Mouse (Mus musculus) hindbrain, postnatal 0 days (tissue): Measurements from ENCODE around the gene Kansl3. TPM values are rescaled to one million over a fixed set of nuclear protein-coding genes. Genes with fewer than 3 reads are reported as not detected.
A peak's percentile ranks its signal among the peaks of the same experiment; 100 is the strongest.

Experiments
- ATAC-seq: fragments of 200-750 bp; cut with Nextera tagmentation; 2 replicates; pipeline ENCODE4 v1.8.0; 2017; ENCODE audit warnings: mild to moderate bottlenecking, moderate TSS enrichment, moderate library complexity
- DNase-seq: peaks from one replicate; pipeline ENCODE4 v3.0.0-alpha.2; 2015; ENCODE audit warnings: low spot score
- H3K27ac ChIP-seq: fragments of 300-500 bp; sonication (generic); 2 replicates; pipeline ENCODE4 v1.5.1; 2014; ENCODE audit warnings: mild to moderate bottlenecking
- H3K27me3 ChIP-seq: fragments of 300-500 bp; sonication (generic); 2 replicates; pipeline ENCODE4 v1.6.1; 2014; ENCODE audit warnings: low read length, mixed read lengths; ENCODE audit not compliant: insufficient read depth
- H3K36me3 ChIP-seq: fragments of 300-500 bp; sonication (generic); 2 replicates; pipeline ENCODE4 v1.6.1; 2014; ENCODE audit warnings: low read length, mixed read lengths; ENCODE audit not compliant: insufficient read depth
- H3K4me1 ChIP-seq: fragments of 300-500 bp; sonication (generic); 2 replicates; pipeline ENCODE4 v1.6.1; 2014; ENCODE audit warnings: antibody characterized with exemption, low read length, mixed read lengths; ENCODE audit not compliant: insufficient read depth
- H3K4me2 ChIP-seq: fragments of 300-500 bp; sonication (generic); 2 replicates; pipeline ENCODE4 v1.6.1; 2014; ENCODE audit warnings: low read depth, mild to moderate bottlenecking, low read length, moderate library complexity, mixed read lengths
- H3K4me3 ChIP-seq: fragments of 300-500 bp; sonication (generic); 2 replicates; pipeline ENCODE4 v1.5.1; 2014; ENCODE audit warnings: low read length
- H3K9ac ChIP-seq: fragments of 300-500 bp; sonication (generic); replicated peaks from 2 replicates; pipeline ENCODE4 v1.6.1; 2014; ENCODE audit warnings: mild to moderate bottlenecking, low read length, moderate library complexity, mixed read lengths
- H3K9me3 ChIP-seq: fragments of 300-500 bp; sonication (generic); 2 replicates; pipeline ENCODE4 v1.6.1; 2016; ENCODE audit warnings: low read length, mixed read lengths
- CTCF ChIP-seq: IDR thresholded peaks from 2 replicates; pipeline ENCODE4 v1.5.1; 2016; ENCODE audit warnings: antibody characterized with exemption, control low read depth, low read depth
- WGBS: fragments of 180-500 bp; shearing (Covaris S2); extraction: QIAGEN DNeasy Blood & Tissue Kit; methylation state at CpG from one replicate; pipeline ENCODE4 v1.1.7; 2014; 5-methylcytosine and 5-hydroxymethylcytosine counted together
- polyA plus RNA-seq: library from polyadenylated mRNA; unstranded; fragments of >200 nt; fragmentation: Nextera tagmentation; extraction: Ambion mirVana; gene quantifications from 2 replicates; pipeline ENCODE4 v1.2.1, GENCODE M21; 2015
- total RNA-seq: library from RNA; depleted of rRNA; stranded (reverse); fragments of >200 nt; gene quantifications from 2 replicates; pipeline ENCODE4 v1.2.3, GENCODE M21; 2014; rRNA removed

Gene Kansl3
- 60.0 and 60.4 TPM in 2 replicates for total RNA-seq
- polyA plus RNA-seq = 29.6 and 31.5 TPM in 2 replicates

DNA sequence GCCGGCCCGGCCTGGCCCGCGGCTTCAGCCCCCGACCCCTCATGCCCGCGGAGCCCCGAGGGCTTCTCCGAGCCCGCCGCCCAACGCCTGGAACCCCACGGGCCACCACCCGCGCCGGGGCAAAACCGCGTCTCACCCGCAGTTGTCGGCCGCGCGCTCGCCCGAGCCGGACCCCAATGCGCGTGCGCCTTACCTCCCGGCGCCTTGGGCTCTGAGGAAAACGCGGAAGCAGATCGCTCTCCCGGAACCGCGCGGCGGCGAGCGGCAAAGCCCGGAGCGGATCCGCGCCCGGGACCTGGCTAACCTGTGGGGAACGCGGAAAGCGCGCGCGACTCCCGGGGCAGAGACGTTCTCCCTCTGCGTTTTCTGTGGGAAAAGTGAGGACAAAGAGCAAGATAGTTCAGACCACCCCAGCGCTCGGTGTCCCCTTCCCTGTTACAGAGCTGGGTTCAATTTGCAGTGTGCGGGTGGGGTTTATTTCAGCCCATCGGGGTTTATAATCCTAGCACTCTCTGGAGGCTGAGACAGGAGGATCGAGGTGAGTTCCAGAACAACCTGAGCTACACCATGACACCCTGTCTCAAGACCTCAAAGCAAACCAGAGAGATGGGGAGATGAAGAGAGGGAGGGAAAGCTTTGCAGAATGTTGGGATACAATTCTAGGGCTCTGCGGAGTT, at the start of gene Kansl3:
TSS of gene Kansl3 (minus strand) at position 213 of the 677 bp plus-strand sequence.
- peak within 1 kb of the TSS; percentile 76 for H3K27ac ChIP-seq
- peak within 1 kb of the TSS; percentile 95 for H3K4me3 ChIP-seq
- H3K27me3 ChIP-seq = no peaks in the 10 kb centered on the region
- WGBS = 4% methylated on average over 61 of the region's 61 CpGs
- H3K9me3 ChIP-seq = no peaks in the 10 kb centered on the region
- no peak for TF ChIP-seq CTCF
- ATAC-seq (peak; percentile 91), DNase-seq (peak; percentile 96)
- H3K4me2 ChIP-seq = peak within 1 kb of the TSS; percentile 85
- peaks cover 6% of the 10 kb centered on the region; the same call in 1 of the 2 replicates for H3K4me1 ChIP-seq
- H3K36me3 ChIP-seq = peaks cover 5% of the 10 kb centered on the region; the same call in 1 of the 2 replicates
- peak within 1 kb of the TSS; percentile 95 for H3K9ac ChIP-seq

DNA sequence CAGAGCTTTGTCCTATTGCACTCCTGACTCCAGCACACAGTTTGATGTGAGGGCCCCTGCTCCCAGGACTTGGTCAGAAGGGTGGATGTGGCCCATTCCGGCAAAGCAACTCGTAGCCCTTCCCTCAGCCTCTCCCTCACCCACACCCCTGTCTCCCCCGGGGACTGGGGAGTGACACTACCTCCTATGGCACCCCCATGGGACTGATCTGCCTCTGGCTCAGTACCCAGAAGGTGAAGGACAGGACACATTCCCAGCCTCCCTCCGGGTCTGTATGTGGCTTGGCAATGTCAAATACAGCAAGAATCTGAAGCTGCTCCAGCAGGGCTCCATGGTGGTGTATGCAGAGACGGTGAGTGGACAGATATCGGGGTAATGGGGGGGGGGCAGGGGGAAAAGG, 35.5 kb upstream of the Kansl3 start:
- WGBS = 80% methylated on average over 6 of the region's 6 CpGs
- ATAC-seq = no peak
- no peak overlapping the region for H3K27ac ChIP-seq
- peaks cover 7% of the 10 kb centered on the region; the same call in 1 of the 2 replicates for H3K4me1 ChIP-seq
- H3K9me3 ChIP-seq = no peaks in the 10 kb centered on the region
- TF ChIP-seq CTCF = no peak
- H3K36me3 ChIP-seq = no peaks in the 10 kb centered on the region
- H3K27me3 ChIP-seq = no peaks in the 10 kb centered on the region
- H3K4me2 ChIP-seq = no peak overlapping the region
- DNase-seq = no peak
- no peak overlapping the region for H3K4me3 ChIP-seq
- H3K9ac ChIP-seq = no peak overlapping the region

DNA sequence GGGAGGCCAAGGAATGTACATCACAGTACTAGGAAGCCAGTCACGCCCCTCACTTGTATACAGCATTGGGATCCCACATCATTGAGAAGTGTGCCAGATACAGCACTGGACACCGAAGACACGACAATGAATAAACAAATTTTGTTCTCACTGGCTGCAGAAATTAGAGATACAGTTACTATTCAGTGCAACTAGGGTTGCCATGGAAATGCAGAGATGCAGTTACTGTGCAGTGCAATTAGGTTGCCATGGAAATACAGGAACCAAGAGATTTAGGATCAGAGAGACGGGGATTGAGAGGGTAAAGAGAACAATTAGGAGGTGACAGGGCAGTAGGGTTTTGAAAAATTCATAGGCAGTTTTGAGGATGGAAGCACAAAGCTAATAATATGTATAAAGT, 32.5 kb upstream of the Kansl3 start:
- Histone ChIP-seq H3K4me1 (peaks cover 7% of the 10 kb centered on the region; the same call in 1 of the 2 replicates), H3K4me2 (no peak overlapping the region), H3K27ac (peak overlapping the region; percentile 60; the same call in 1 of the 2 replicates), H3K9ac (no peak overlapping the region), H3K27me3 (no peaks in the 10 kb centered on the region), H3K4me3 (no peak overlapping the region), H3K9me3 (no peaks in the 10 kb centered on the region), H3K36me3 (no peaks in the 10 kb centered on the region)
- TF ChIP-seq CTCF = no peak
- 32% methylated on average over 4 of the region's 4 CpGs for WGBS
- peak; percentile 73 for DNase-seq
- ATAC-seq = peak; percentile 84

DNA sequence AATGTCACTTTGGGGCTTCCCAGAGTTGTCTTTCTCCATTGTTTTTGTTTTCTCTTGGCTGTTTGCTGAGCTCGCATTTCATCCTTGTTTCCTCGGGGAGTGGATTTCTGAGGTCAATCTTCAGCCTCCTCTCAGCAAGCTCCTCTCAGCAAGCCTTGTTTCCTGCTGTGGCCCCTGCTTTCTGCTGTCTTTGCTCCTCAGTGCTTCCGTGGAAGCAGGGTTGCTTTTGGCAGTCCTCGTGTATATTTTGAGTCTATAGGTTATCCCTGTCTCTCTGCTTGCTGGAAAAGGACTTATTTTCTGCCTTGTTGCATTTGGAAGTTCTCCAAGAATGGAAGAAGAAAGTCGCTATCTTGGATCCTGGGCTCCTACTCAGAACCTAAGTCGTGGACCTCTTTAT, 28.1 kb upstream of the Kansl3 start:
- Histone ChIP-seq H3K36me3 (no peaks in the 10 kb centered on the region), H3K27ac (no peak overlapping the region), H3K4me2 (no peak overlapping the region), H3K9me3 (no peaks in the 10 kb centered on the region), H3K27me3 (no peaks in the 10 kb centered on the region), H3K9ac (no peak overlapping the region), H3K4me1 (peaks cover 7% of the 10 kb centered on the region; the same call in 1 of the 2 replicates), H3K4me3 (no peak overlapping the region)
- DNase-seq (no peak), ATAC-seq (no peak)
- WGBS = 21% methylated on average over 6 of the region's 6 CpGs
- no peak for TF ChIP-seq CTCF

DNA sequence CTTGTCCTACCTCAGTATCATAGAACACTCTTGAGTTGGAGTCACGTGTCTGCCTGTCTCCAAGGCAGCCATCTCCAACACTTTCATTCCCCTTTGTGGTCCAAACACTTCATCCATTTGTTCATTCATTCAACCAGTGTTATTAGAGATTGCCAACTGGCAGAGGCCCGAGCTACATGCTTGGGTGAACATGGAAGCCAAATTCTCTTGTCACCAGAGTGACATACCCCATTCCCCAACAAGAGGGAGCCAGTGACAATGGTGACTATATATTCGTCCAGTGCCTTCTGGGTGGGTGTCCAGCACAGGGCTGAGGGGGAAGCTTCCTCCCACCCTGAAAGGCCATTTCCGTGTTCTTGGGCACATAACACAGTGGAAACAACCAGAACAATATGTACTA, 10.6 kb upstream of the Kansl3 start:
- H3K4me3 ChIP-seq = no peak overlapping the region

DNA sequence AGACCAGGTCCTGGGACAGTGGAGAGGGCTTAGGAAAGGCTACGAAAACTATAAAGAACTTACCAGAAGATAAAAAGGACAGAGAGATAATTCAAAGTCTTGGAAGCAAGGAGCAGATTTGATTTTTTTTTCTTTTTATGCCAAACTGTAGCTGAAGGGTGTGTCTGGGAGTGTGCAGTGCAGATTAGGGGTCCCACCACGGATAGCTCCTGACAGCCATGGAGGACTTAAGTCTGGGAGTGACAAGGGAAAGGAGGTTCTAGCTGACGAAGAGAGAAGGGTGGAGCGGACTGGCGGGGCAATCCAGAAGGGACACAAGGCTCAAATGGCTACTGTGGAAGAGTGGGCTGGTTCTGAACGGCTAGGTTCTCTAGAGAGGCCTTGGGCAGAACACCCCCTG, 9.9 kb upstream of the Kansl3 start:
- DNase-seq (no peak), ATAC-seq (no peak)
- no peak for TF ChIP-seq CTCF
- no peak overlapping the region for H3K4me2 ChIP-seq
- H3K27ac ChIP-seq = no peak overlapping the region
- H3K4me1 ChIP-seq = no peaks in the 10 kb centered on the region
- H3K27me3 ChIP-seq = no peaks in the 10 kb centered on the region
- H3K9ac ChIP-seq = no peak overlapping the region
- H3K36me3 ChIP-seq = no peaks in the 10 kb centered on the region
- no peak overlapping the region for H3K4me3 ChIP-seq
- WGBS = 79% methylated on average over 6 of the region's 6 CpGs
- H3K9me3 ChIP-seq = no peaks in the 10 kb centered on the region

More for the DNA sequence above, 10.6 kb upstream of the Kansl3 start:
- Histone ChIP-seq H3K27ac (no peak overlapping the region), H3K4me1 (no peaks in the 10 kb centered on the region), H3K9me3 (no peaks in the 10 kb centered on the region), H3K27me3 (no peaks in the 10 kb centered on the region), H3K9ac (no peak overlapping the region), H3K4me2 (no peak overlapping the region), H3K36me3 (no peaks in the 10 kb centered on the region)
- peak; percentile 90 for ATAC-seq
- peak; percentile 44 for TF ChIP-seq CTCF
- peak; percentile 68 for DNase-seq
- 58% methylated on average over 4 of the region's 4 CpGs for WGBS
